Mouse (Mus musculus) olfactory bulb, adult 2 months (tissue): ENCODE results near the gene Cybrd1.

Experiments
- CTCF ChIP-seq: fragments of 200-500 bp; IDR thresholded peaks from 2 replicates; pipeline ENCODE4 v1.5.1; 2012; ENCODE audit warnings: low read depth, mild to moderate bottlenecking, low read length, moderate library complexity; ENCODE audit not compliant: insufficient read depth
- POLR2A ChIP-seq: fragments of 200-500 bp; IDR thresholded peaks from 2 replicates; pipeline ENCODE4 v1.6.1; 2012; ENCODE audit warnings: mild to moderate bottlenecking, low read depth, low read length, moderate library complexity; ENCODE audit not compliant: insufficient read depth

DNA sequence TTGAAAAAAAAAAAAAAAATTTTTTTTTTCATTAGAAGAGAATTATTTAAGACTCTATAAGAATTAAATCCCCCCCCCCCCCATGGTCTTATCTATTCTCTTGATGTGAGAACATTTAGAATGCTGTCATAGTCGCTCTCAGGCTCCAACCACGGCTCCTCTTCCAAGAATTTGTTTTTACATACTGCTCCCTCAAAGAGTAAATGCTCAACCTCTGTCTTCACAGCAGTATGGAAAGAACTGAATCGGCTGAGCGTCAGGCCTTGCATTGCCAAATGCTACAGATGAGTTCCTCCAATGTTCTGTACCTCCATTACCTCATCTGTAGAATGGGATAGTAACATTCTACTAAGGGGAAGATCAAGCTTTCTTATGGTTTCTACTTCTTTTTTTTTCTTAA is 46.1 kb upstream of the Cybrd1 start:
- no peak for TF ChIP-seq POLR2A
- no peak for TF ChIP-seq CTCF
